Mouse (Mus musculus) kidney, adult 2 months (tissue): ENCODE data around the gene Ppp4r3a. TPM values are rescaled to one million over a fixed set of nuclear protein-coding genes. Genes with fewer than 3 reads are reported as not detected.
A peak's percentile ranks its signal among the peaks of the same experiment; 100 is the strongest.

Experiments
- DNase-seq: peaks from one replicate; pipeline ENCODE4 v3.0.0; 2021
- H3K27ac ChIP-seq: fragments of 200-500 bp; 2 replicates; pipeline ENCODE4 v1.5.1; 2012; ENCODE audit warnings: low read depth, low read length, control low read depth, inconsistent platforms; ENCODE audit not compliant: insufficient read depth
- H3K27me3 ChIP-seq: fragments of 200-500 bp; replicated peaks from 2 replicates; pipeline ENCODE4 v1.6.1; 2012; ENCODE audit warnings: mild to moderate bottlenecking, moderate library complexity, low read length, inconsistent platforms; ENCODE audit not compliant: control insufficient read depth, insufficient read depth
- H3K36me3 ChIP-seq: fragments of 200-500 bp; 2 replicates; pipeline ENCODE4 v1.6.1; 2012; ENCODE audit warnings: mild to moderate bottlenecking, moderate library complexity, low read length, inconsistent platforms; ENCODE audit not compliant: control insufficient read depth, insufficient read depth
- H3K4me1 ChIP-seq: fragments of 200-500 bp; 2 replicates; pipeline ENCODE4 v1.6.1; 2011; ENCODE audit warnings: low read length; ENCODE audit not compliant: control insufficient read depth, insufficient read depth
- H3K4me3 ChIP-seq: fragments of 200-500 bp; 2 replicates; pipeline ENCODE4 v1.5.1; 2011; ENCODE audit warnings: mild to moderate bottlenecking, low read depth, low read length, control low read depth; ENCODE audit not compliant: insufficient read depth
- CTCF ChIP-seq: fragments of 200-500 bp; conservative IDR thresholded peaks from 2 replicates; pipeline ENCODE4 v1.5.1; 2011; ENCODE audit warnings: low read depth, mild to moderate bottlenecking, control low read depth, low read length, moderate library complexity, mixed read lengths; ENCODE audit not compliant: insufficient read depth, insufficient read length
- POLR2A ChIP-seq: fragments of 200-500 bp; IDR thresholded peaks from one replicate; pipeline ENCODE4 v1.6.1; 2011; ENCODE audit warnings: low read depth, low read length, control low read depth
- WGBS: fragments of 180-500 bp; shearing (Covaris S2); methylation state at CpG from one replicate; pipeline ENCODE4 v1.1.7; 2018; 5-methylcytosine and 5-hydroxymethylcytosine counted together
- polyA plus RNA-seq: library from polyadenylated mRNA; depleted of rRNA; stranded (reverse); fragments of >200 nt; gene quantifications from 2 replicates; pipeline ENCODE4 v1.2.3, GENCODE M21; 2012

The Ppp4r3a gene
- polyA plus RNA-seq, 1 experiment = 10.4 TPM

DNA sequence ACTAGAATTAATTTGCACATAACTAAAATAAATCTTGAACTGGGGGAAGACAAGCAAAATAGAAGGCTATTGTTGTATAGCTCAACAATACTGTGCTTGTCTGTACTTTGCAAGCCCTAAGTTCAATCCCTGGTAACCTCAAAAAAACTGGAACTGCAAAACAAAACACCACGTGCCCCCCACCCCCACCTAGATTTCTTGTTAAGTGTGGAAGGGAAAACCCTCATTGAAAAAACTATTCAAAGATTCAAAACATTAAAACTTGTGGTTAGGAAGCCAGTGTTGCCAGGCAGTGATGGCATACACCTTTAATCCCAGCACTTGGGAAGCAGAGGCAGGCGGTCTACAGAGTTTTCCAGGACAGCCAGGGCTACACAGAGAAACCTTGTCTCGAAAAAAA, 8.1 kb downstream of the Ppp4r3a start:
- no peaks in the 10 kb centered on the region for H3K36me3 ChIP-seq
- TF ChIP-seq POLR2A = no peak
- no peak for TF ChIP-seq CTCF
- no peak overlapping the region for H3K4me3 ChIP-seq
- no peaks in the 10 kb centered on the region for H3K27me3 ChIP-seq
- no peak overlapping the region for H3K27ac ChIP-seq
- 67% methylated on average over 3 of the region's 3 CpGs for WGBS
- H3K4me1 ChIP-seq = peaks cover 9% of the 10 kb centered on the region; the same call in 1 of the 2 replicates
- DNase-seq = no peak

- no peak for TF ChIP-seq CTCF
- TF ChIP-seq POLR2A = no peak
- H3K27ac ChIP-seq = no peak overlapping the region
- peaks cover 9% of the 10 kb centered on the region; the same call in 1 of the 2 replicates for H3K4me1 ChIP-seq
- DNase-seq = no peak
- WGBS = 81% methylated on average over 4 of the region's 4 CpGs
- no peaks in the 10 kb centered on the region for H3K36me3 ChIP-seq
- no peaks in the 10 kb centered on the region for H3K27me3 ChIP-seq
- no peak overlapping the region for H3K4me3 ChIP-seq
Measured at GRCm38 (mm10) chr12:101074821-101075429, 8.6 kb downstream of the Ppp4r3a start.

DNA sequence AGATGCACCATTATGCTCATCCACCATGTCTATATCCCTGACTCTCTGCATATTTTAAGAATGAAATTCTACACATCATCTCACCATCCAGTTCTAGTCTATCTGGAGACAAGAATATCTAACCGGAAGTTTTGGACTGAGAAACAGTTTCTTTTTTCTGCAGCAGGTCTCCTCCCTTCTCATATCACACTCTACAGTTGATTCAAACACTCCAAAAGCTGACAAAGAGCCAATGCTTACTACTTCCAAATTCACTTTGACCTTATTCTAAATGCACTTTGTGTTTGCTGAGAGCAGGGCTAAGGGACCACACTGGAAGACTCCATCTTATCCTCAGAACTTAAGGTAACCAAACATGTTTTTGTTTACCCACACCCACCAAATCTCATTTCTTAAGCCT, 13.7 kb downstream of the Ppp4r3a start:
- H3K27ac ChIP-seq = no peak overlapping the region
- no peak for TF ChIP-seq CTCF
- no peak for TF ChIP-seq POLR2A
- H3K4me1 ChIP-seq = peaks cover 4% of the 10 kb centered on the region; the same call in 1 of the 2 replicates
- no peak overlapping the region for H3K4me3 ChIP-seq
- peaks cover 2% of the 10 kb centered on the region; the same call in 1 of the 2 replicates for H3K36me3 ChIP-seq
- 70% methylated on average over 1 of the region's 1 CpGs for WGBS
- H3K27me3 ChIP-seq = no peaks in the 10 kb centered on the region
- no peak for DNase-seq

GRCm38 (mm10) chr12:101066329-101066728, 17.2 kb downstream of the Ppp4r3a start:
- Histone ChIP-seq H3K36me3 (peaks cover 3% of the 10 kb centered on the region; the same call in 1 of the 2 replicates), H3K27me3 (no peaks in the 10 kb centered on the region), H3K27ac (no peak overlapping the region), H3K4me3 (no peak overlapping the region), H3K4me1 (peaks cover 4% of the 10 kb centered on the region; the same call in 1 of the 2 replicates)
- WGBS = 42% methylated on average over 1 of the region's 1 CpGs
- TF ChIP-seq CTCF (no peak), POLR2A (no peak)
- DNase-seq = peak; percentile 41

GRCm38 (mm10) chr12:101039956-101040355, 43.5 kb downstream of the Ppp4r3a start:
- peaks cover 13% of the 10 kb centered on the region for H3K36me3 ChIP-seq
- no peaks in the 10 kb centered on the region; the same call in 1 of the 2 replicates for H3K4me1 ChIP-seq
- TF ChIP-seq POLR2A = no peak
- TF ChIP-seq CTCF = no peak
- DNase-seq = no peak
- H3K27ac ChIP-seq = no peak overlapping the region
- H3K4me3 ChIP-seq = no peak overlapping the region
- H3K27me3 ChIP-seq = no peaks in the 10 kb centered on the region

DNA sequence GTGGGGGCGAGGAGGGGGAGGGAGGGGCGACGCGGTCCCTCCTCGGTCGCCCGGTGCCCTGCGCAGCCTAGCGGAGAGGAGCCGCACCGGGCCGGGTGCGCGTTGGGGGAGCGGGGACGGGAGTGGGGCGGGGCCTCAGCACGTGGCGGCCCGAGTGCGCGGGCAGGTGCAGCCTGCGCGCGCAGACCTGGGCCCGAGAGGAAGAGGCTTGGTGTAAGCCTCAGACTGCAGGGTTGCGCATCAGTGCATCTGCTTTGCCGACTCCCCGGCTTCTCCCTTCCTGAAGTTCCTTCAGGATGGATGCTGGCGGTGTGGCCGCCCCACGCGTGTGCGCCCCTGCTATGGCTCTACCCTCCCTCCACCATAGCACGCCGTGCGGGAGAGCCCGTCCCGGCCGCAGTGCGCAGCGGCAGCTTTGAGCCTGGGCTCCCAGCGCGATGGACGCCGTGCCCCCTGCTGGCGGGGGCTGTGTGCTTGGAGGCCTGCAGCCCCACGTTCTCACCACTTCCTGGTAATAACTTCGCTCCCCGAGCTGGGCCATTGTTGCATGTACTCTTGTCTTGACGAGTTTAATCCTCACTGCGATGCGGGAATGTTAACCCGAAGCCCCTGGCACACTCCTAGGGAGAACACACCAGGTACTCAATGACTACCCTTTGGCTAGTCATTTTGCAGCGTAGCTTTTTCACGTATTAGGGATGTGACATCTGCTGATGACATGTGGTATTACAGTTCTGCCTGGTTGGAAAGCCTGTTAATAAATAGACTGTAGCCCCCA, 54.4 kb downstream of the Ppp4r3a start, which contains the start of gene Ccdc88c:
TSS of gene Ccdc88c (minus strand) at position 103 of the 778 bp plus-strand sequence.
- WGBS = under 1% methylated on average over 52 of the region's 56 CpGs
- Histone ChIP-seq H3K27ac (peak within 1 kb of the TSS; percentile 29; the same call in 1 of the 2 replicates), H3K27me3 (no peaks in the 10 kb centered on the region), H3K4me1 (no peaks in the 10 kb centered on the region; the same call in 1 of the 2 replicates), H3K36me3 (no peaks in the 10 kb centered on the region), H3K4me3 (peak within 1 kb of the TSS; percentile 65)
- DNase-seq = peak; percentile 90
- TF ChIP-seq CTCF = peak; percentile 61
- no peak for TF ChIP-seq POLR2A

- under 1% methylated on average over 67 of the region's 67 CpGs for WGBS
- Histone ChIP-seq H3K27ac (peak overlapping the region; percentile 18; the same call in 1 of the 2 replicates), H3K4me1 (no peaks in the 10 kb centered on the region; the same call in 1 of the 2 replicates), H3K27me3 (no peaks in the 10 kb centered on the region), H3K36me3 (no peaks in the 10 kb centered on the region), H3K4me3 (peak overlapping the region; percentile 65)
- TF ChIP-seq CTCF (no peak), POLR2A (no peak)
- no peak for DNase-seq
Measured at GRCm38 (mm10) chr12:101028247-101028953, 55.1 kb downstream of the Ppp4r3a start.
